Mouse (Mus musculus): Measurements from ENCODE around the gene Rpl34. TPM values are rescaled to one million over a fixed set of nuclear protein-coding genes. Genes with fewer than 3 reads are reported as not detected.

The Rpl34 gene
- polyA plus RNA-seq, 1 experiment from 2014 or later = 916 TPM

GRCm38 (mm10) chr3:130737652-130738361 is 7.6 kb upstream of the Rpl34 start:
- Histone ChIP-seq H3K27me3 (replicated peaks; ENCODE audit: control insufficient read depth, insufficient read depth, low read length) (no peaks in the 10 kb centered on the region), H3K27ac (ENCODE audit: low read depth, low read length) (no peak overlapping the region), H3K9me3 (replicated peaks; ENCODE audit: control insufficient read depth, low read length) (no peaks in the 10 kb centered on the region), H3K4me2 (ENCODE audit: low read length) (peak overlapping the region; percentile 26), H3K9ac (ENCODE audit: low read length) (no peak overlapping the region), H3K4me1 (ENCODE audit: control insufficient read depth, insufficient read depth, low read length) (peaks cover 4% of the 10 kb centered on the region; the same call in 1 of the 2 replicates), H3K36me3 (ENCODE audit: control insufficient read depth, insufficient read depth, low read length) (no peaks in the 10 kb centered on the region), H3K4me3 (ENCODE audit: low read depth, low read length) (no peak overlapping the region)
- WGBS = 17% methylated on average over 21 of the region's 21 CpGs
- ATAC-seq (peak; percentile 54), DNase-seq (ENCODE audit: low spot score) (peak; percentile 49)

GRCm38 (mm10) chr3:130736758-130737157 is 6.6 kb upstream of the Rpl34 start:
- peaks cover 4% of the 10 kb centered on the region; the same call in 1 of the 2 replicates for H3K4me1 ChIP-seq (ENCODE audit: control insufficient read depth, insufficient read depth, low read length)
- no peaks in the 10 kb centered on the region for H3K27me3 ChIP-seq (replicated peaks; ENCODE audit: control insufficient read depth, insufficient read depth, low read length)
- no peak overlapping the region for H3K27ac ChIP-seq (ENCODE audit: low read depth, low read length)
- WGBS = 40% methylated on average over 4 of the region's 4 CpGs
- H3K9me3 ChIP-seq (replicated peaks; ENCODE audit: control insufficient read depth, low read length) = no peaks in the 10 kb centered on the region
- H3K36me3 ChIP-seq (ENCODE audit: control insufficient read depth, insufficient read depth, low read length) = no peaks in the 10 kb centered on the region
- H3K9ac ChIP-seq (ENCODE audit: low read length) = no peak overlapping the region
- no peak overlapping the region for H3K4me2 ChIP-seq (ENCODE audit: low read length)
- no peak for DNase-seq (ENCODE audit: low spot score)
- no peak overlapping the region for H3K4me3 ChIP-seq (ENCODE audit: low read depth, low read length)
- no peak for ATAC-seq

- Histone ChIP-seq H3K27ac (ENCODE audit: low read depth, low read length) (peak overlapping the region; percentile 91), H3K9me3 (replicated peaks; ENCODE audit: control insufficient read depth, low read length) (no peaks in the 10 kb centered on the region), H3K27me3 (replicated peaks; ENCODE audit: control insufficient read depth, insufficient read depth, low read length) (no peaks in the 10 kb centered on the region), H3K4me2 (ENCODE audit: low read length) (peak overlapping the region; percentile 64), H3K4me1 (ENCODE audit: control insufficient read depth, insufficient read depth, low read length) (peaks cover 5% of the 10 kb centered on the region; the same call in 1 of the 2 replicates), H3K9ac (ENCODE audit: low read length) (peak overlapping the region; percentile 96), H3K36me3 (ENCODE audit: control insufficient read depth, insufficient read depth, low read length) (peaks cover 39% of the 10 kb centered on the region), H3K4me3 (ENCODE audit: low read depth, low read length) (peak overlapping the region; percentile 97)
- under 1% methylated on average over 58 of the region's 58 CpGs for WGBS
- ATAC-seq = peak; percentile 55; the same call in 1 of the 2 replicates
- peak; percentile 46 for DNase-seq (ENCODE audit: low spot score)
Measured at GRCm38 (mm10) chr3:130729472-130730188, 568 bp downstream of the Rpl34 start.

GRCm38 (mm10) chr3:130727676-130728075 is 2.5 kb downstream of the Rpl34 start:
- Histone ChIP-seq H3K4me3 (ENCODE audit: low read depth, low read length) (no peak overlapping the region), H3K36me3 (ENCODE audit: control insufficient read depth, insufficient read depth, low read length) (peaks cover 47% of the 10 kb centered on the region), H3K9me3 (replicated peaks; ENCODE audit: control insufficient read depth, low read length) (no peaks in the 10 kb centered on the region), H3K4me1 (ENCODE audit: control insufficient read depth, insufficient read depth, low read length) (peaks cover 5% of the 10 kb centered on the region; the same call in 1 of the 2 replicates), H3K27me3 (replicated peaks; ENCODE audit: control insufficient read depth, insufficient read depth, low read length) (no peaks in the 10 kb centered on the region), H3K9ac (ENCODE audit: low read length) (no peak overlapping the region), H3K27ac (ENCODE audit: low read depth, low read length) (no peak overlapping the region), H3K4me2 (ENCODE audit: low read length) (no peak overlapping the region)
- DNase-seq (ENCODE audit: low spot score) = no peak
- no peak for ATAC-seq
- WGBS = 90% methylated on average over 4 of the region's 4 CpGs

GRCm38 (mm10) chr3:130727036-130727435 is 3.2 kb downstream of the Rpl34 start:
- no peak for ATAC-seq
- Histone ChIP-seq H3K4me1 (ENCODE audit: control insufficient read depth, insufficient read depth, low read length) (peaks cover 5% of the 10 kb centered on the region; the same call in 1 of the 2 replicates), H3K36me3 (ENCODE audit: control insufficient read depth, insufficient read depth, low read length) (peaks cover 47% of the 10 kb centered on the region), H3K27me3 (replicated peaks; ENCODE audit: control insufficient read depth, insufficient read depth, low read length) (no peaks in the 10 kb centered on the region), H3K4me2 (ENCODE audit: low read length) (no peak overlapping the region), H3K27ac (ENCODE audit: low read depth, low read length) (no peak overlapping the region), H3K9me3 (replicated peaks; ENCODE audit: control insufficient read depth, low read length) (no peaks in the 10 kb centered on the region), H3K9ac (ENCODE audit: low read length) (no peak overlapping the region), H3K4me3 (ENCODE audit: low read depth, low read length) (no peak overlapping the region)
- 93% methylated on average over 1 of the region's 1 CpGs for WGBS
- no peak for DNase-seq (ENCODE audit: low spot score)

GRCm38 (mm10) chr3:130725718-130726117 is 4.5 kb downstream of the Rpl34 start:
- Histone ChIP-seq H3K9ac (ENCODE audit: low read length) (no peak overlapping the region), H3K27ac (ENCODE audit: low read depth, low read length) (no peak overlapping the region), H3K4me1 (ENCODE audit: control insufficient read depth, insufficient read depth, low read length) (peaks cover 5% of the 10 kb centered on the region; the same call in 1 of the 2 replicates), H3K27me3 (replicated peaks; ENCODE audit: control insufficient read depth, insufficient read depth, low read length) (no peaks in the 10 kb centered on the region), H3K4me3 (ENCODE audit: low read depth, low read length) (no peak overlapping the region), H3K4me2 (ENCODE audit: low read length) (no peak overlapping the region), H3K9me3 (replicated peaks; ENCODE audit: control insufficient read depth, low read length) (no peaks in the 10 kb centered on the region), H3K36me3 (ENCODE audit: control insufficient read depth, insufficient read depth, low read length) (peaks cover 47% of the 10 kb centered on the region)
- ATAC-seq (no peak), DNase-seq (ENCODE audit: low spot score) (no peak)
- WGBS = 69% methylated on average over 2 of the region's 2 CpGs

GRCm38 (mm10) chr3:130722733-130723478 is 7.3 kb downstream of the Rpl34 start:
- Histone ChIP-seq H3K4me3 (ENCODE audit: low read depth, low read length) (no peak overlapping the region), H3K27me3 (replicated peaks; ENCODE audit: control insufficient read depth, insufficient read depth, low read length) (no peaks in the 10 kb centered on the region), H3K27ac (ENCODE audit: low read depth, low read length) (no peak overlapping the region), H3K36me3 (ENCODE audit: control insufficient read depth, insufficient read depth, low read length) (peaks cover 37% of the 10 kb centered on the region), H3K4me2 (ENCODE audit: low read length) (no peak overlapping the region), H3K9ac (ENCODE audit: low read length) (no peak overlapping the region), H3K4me1 (ENCODE audit: control insufficient read depth, insufficient read depth, low read length) (no peaks in the 10 kb centered on the region), H3K9me3 (replicated peaks; ENCODE audit: control insufficient read depth, low read length) (no peaks in the 10 kb centered on the region)
- no peak; the same call in 1 of the 2 replicates for ATAC-seq
- DNase-seq (ENCODE audit: low spot score) = no peak
- 69% methylated on average over 11 of the region's 11 CpGs for WGBS

- WGBS = 83% methylated on average over 4 of the region's 4 CpGs
- Histone ChIP-seq H3K9me3 (replicated peaks; ENCODE audit: control insufficient read depth, low read length) (no peaks in the 10 kb centered on the region), H3K36me3 (ENCODE audit: control insufficient read depth, insufficient read depth, low read length) (peaks cover 11% of the 10 kb centered on the region; the same call in 1 of the 2 replicates), H3K27me3 (replicated peaks; ENCODE audit: control insufficient read depth, insufficient read depth, low read length) (no peaks in the 10 kb centered on the region), H3K4me1 (ENCODE audit: control insufficient read depth, insufficient read depth, low read length) (no peaks in the 10 kb centered on the region), H3K9ac (ENCODE audit: low read length) (no peak overlapping the region), H3K4me3 (ENCODE audit: low read depth, low read length) (no peak overlapping the region), H3K27ac (ENCODE audit: low read depth, low read length) (no peak overlapping the region), H3K4me2 (ENCODE audit: low read length) (no peak overlapping the region)
- DNase-seq (ENCODE audit: low spot score) = no peak
- ATAC-seq = no peak
Measured at GRCm38 (mm10) chr3:130720225-130720624, 10.0 kb downstream of the Rpl34 start.
